Mouse (Mus musculus): ENCODE data around the gene Vangl1.

DNA sequence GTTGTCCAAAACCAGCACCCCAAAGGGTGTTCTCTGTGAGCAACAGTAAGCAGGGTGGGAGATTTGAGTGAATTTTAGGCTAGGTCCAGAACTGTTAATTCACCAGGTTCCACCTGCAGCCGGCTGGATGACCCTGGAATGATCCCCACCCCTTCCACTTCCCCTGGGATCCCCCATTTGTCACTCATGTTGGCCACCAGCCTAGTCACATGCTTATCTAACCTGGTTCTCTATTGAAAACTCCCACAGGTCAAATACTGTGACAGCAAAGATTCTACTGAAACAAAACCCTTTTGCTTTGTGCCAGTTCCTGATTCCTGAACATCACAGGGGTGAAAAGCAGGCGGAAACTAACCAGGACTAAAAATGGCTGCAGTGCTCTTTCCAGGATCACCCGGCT is 12.9 kb downstream of the Vangl1 start:
- TF ChIP-seq TAL1 (IDR thresholded peaks at IDR 0.05; ENCODE audit: low read length) (no peak), GATA1 (IDR thresholded peaks at IDR 0.05; ENCODE audit: low read length) (no peak)

Data from erythroblast, embryonic 14.5 days (primary cell).